Mouse (Mus musculus): ENCODE measurements around the gene Sirpb1b. TPM values are rescaled to one million over a fixed set of nuclear protein-coding genes. Genes with fewer than 3 reads are reported as not detected.
"Not testable (repeated sequence)": the region's sequence is repeated elsewhere in the genome, so short reads cannot be mapped to it uniquely, and the experiment has no call there.

Gene Sirpb1b
- total RNA-seq (2021): not detected
- long read RNA-seq, experiment 1: 0 reads
- long read RNA-seq, experiment 2, partial matches to known transcripts: 0 of 1 reads
- long read RNA-seq, experiment 2, other reads (novel, unspliced or antisense): 0 of 1 reads

DNA sequence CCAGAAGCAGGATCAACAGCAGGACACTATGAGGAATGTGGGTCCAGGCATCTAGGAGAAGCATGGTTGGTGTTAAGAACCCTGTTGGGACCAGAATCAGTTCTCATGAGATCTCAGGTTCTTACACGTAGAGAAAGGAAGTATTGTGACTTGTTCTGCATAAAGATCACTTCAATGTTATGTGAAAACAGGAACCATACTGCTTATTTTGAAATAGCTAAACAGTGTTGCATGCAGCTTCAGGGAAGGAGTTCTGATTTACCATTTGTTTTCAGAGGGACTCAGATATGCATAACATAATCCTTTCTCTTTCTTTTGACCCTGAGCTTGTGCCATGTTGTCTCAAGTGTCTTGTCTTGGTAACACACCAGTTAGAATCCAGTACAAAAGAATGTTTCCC is at the start of gene Sirpb1b:
TSS of gene Sirpb1b (minus strand) at position 179 of the 400 bp plus-strand sequence.
- DNase-seq (ENCODE audit: low spot score in 2 of 2): not testable (repeated sequence)

GRCm38 (mm10) chr3:15590377-15591117 is 15.7 kb upstream of the Sirpb1b start:
- DNase-seq (ENCODE audit: low spot score in 2 of 2): not testable (repeated sequence)

DNA sequence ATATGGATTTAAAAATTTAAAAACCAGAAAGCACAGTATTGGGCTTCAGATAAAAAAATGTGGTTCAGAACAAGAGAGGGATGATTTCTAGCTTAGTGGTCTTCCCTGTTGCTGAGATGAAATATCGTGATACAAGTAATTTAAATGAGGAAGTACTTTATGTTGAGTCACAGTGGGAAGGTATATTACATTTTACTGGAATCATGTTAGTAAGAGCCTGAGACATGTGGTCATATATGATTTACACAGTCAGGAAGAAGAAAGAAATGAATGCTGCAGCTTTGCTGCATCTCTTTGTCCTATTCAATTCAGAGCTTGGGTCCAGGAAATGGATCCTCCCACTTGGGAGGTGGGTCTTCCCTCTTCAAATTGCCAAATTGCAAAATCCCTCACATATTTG is 11.8 kb upstream of the Sirpb1b start:
- not testable (repeated sequence) for DNase-seq (ENCODE audit: low spot score in 2 of 2)

DNA sequence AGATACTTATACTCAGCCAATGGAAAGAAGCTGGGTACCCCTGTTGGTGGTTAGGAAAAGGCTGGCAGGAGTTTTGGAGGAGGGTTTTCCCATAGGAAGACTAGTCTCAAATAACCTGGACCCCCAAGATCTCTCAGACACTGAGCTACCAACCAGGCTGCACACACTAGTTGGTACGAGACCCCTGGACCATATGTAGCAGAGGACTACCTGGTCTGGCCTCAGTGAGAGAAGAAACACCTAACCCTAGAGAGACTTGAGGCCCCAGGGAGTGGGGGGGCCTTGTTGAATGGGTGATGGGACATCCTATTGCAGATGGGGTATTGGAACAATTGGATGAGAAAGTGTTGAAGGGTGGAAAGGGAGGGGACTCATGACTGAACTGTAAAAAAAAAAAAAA is 8.6 kb upstream of the Sirpb1b start:
- no peak for DNase-seq (ENCODE audit: low spot score in 2 of 2)

- DNase-seq (ENCODE audit: low spot score in 2 of 2): not testable (repeated sequence)
Measured at GRCm38 (mm10) chr3:15582948-15583347, 8.1 kb upstream of the Sirpb1b start.

DNA sequence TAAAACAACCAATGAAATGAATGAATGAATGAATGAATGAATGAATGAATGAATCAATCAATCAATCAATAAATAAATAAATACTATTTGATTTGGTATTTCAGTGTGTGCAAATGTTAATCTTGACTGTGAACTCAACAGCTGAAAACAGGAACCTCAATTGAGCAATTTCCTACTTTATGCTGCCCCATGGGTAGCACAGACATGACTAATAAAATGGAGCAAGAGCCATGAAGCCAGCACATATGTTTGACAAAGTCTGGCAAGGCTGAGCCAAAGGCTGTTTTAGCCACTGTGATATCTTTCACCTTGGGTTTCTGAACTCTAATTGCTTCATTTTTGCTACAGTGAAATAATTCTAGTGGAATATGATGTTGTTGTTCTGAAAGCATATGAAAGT is 1.6 kb upstream of the Sirpb1b start:
- not testable (repeated sequence) for DNase-seq (ENCODE audit: low spot score in 2 of 2)

- no peak for DNase-seq (ENCODE audit: low spot score in 2 of 2)
Measured at GRCm38 (mm10) chr3:15528589-15528988, 46.3 kb downstream of the Sirpb1b start.

- DNase-seq (ENCODE audit: low spot score in 2 of 2): not testable (repeated sequence)
Measured at GRCm38 (mm10) chr3:15513608-15514007, 61.3 kb downstream of the Sirpb1b start.

GRCm38 (mm10) chr3:15507792-15508321 is 67.0 kb downstream of the Sirpb1b start:
- not testable (repeated sequence) for DNase-seq (ENCODE audit: low spot score in 2 of 2)

DNA sequence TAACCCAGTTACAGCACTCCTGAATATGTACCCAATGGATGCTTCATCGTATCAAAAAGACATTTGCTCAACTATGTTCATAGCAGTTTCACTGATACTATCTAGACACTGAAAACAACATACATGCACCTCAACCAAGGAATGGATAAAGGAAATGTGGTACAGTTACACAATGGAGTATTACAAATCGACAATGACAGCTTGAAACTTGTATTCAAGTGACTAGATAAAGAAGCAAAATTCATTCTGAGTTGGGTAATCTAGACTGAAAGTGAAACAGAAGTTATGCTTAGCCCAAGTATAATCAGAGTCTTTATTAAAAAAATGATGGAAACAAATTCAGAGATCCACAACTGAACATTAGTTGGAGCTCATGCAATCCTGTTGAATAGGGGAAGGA is 100.0 kb downstream of the Sirpb1b start:
- not testable (repeated sequence) for DNase-seq (ENCODE audit: low spot score in 2 of 2)

- not testable (repeated sequence) for DNase-seq (ENCODE audit: low spot score in 2 of 2)
Measured at GRCm38 (mm10) chr3:15470158-15470557, 104.7 kb downstream of the Sirpb1b start.

Other genes starting within 250 kb of the Sirpb1b start
- not detected for gene Gm9733, start 242.8 kb downstream of the Sirpb1b start, total RNA-seq (2021)
- not detected for gene Sirpb1a, start 148.5 kb downstream of the Sirpb1b start, total RNA-seq (2021)

All from gastrocnemius, postnatal 4 days (tissue).